Mouse (Mus musculus) lung, embryonic 16.5 days (tissue): Measurements from ENCODE around the gene Nyx. TPM values are rescaled to one million over a fixed set of nuclear protein-coding genes. Genes with fewer than 3 reads are reported as not detected.
"Not testable (repeated sequence)": the region's sequence is repeated elsewhere in the genome, so short reads cannot be mapped to it uniquely, and the experiment has no call there.

Experiments used
- ATAC-seq: fragments of 200-750 bp; cut with Nextera tagmentation; 2 replicates; pipeline ENCODE4 v1.8.0; 2017; ENCODE audit warnings: low read depth, mild to moderate bottlenecking, moderate library complexity
- H3K27ac ChIP-seq: fragments of 300-500 bp; sonication (generic); 2 replicates; pipeline ENCODE4 v1.5.1; 2014; ENCODE audit warnings: mild to moderate bottlenecking, control low read depth, low read length
- H3K27me3 ChIP-seq: fragments of 300-500 bp; sonication (generic); 2 replicates; pipeline ENCODE4 v1.6.1; 2014; ENCODE audit warnings: low read depth, low read length, mixed read lengths; ENCODE audit not compliant: control insufficient read depth, insufficient read depth
- H3K36me3 ChIP-seq: fragments of 300-500 bp; sonication (generic); 2 replicates; pipeline ENCODE4 v1.6.1; 2014; ENCODE audit warnings: low read length; ENCODE audit not compliant: control insufficient read depth, insufficient read depth
- H3K4me1 ChIP-seq: fragments of 300-500 bp; sonication (generic); replicated peaks from 2 replicates; pipeline ENCODE4 v1.6.1; 2014; ENCODE audit warnings: low read length, mixed read lengths; ENCODE audit not compliant: control insufficient read depth, insufficient read depth
- H3K4me2 ChIP-seq: fragments of 300-500 bp; sonication (generic); 2 replicates; pipeline ENCODE4 v1.6.1; 2014; ENCODE audit warnings: low read depth, low read length, control low read depth
- H3K4me3 ChIP-seq: fragments of 300-500 bp; sonication (generic); 2 replicates; pipeline ENCODE4 v1.5.1; 2014; ENCODE audit warnings: mild to moderate bottlenecking, low read length, control low read depth
- H3K9ac ChIP-seq: fragments of 300-500 bp; sonication (generic); 2 replicates; pipeline ENCODE4 v1.6.1; 2014; ENCODE audit warnings: low read length, control low read depth
- H3K9me3 ChIP-seq: fragments of 300-500 bp; sonication (generic); 2 replicates; pipeline ENCODE4 v1.6.1; 2016; ENCODE audit warnings: low read length; ENCODE audit not compliant: control insufficient read depth
- WGBS: fragments of 180-500 bp; shearing (Covaris S2); extraction: QIAGEN DNeasy Blood & Tissue Kit; methylation state at CpG from one replicate; pipeline ENCODE4 v1.1.7; 2014; 5-methylcytosine and 5-hydroxymethylcytosine counted together
- polyA plus RNA-seq: library from polyadenylated mRNA; unstranded; fragments of >200 nt; fragmentation: Nextera tagmentation; extraction: Ambion mirVana; gene quantifications from 2 replicates; pipeline ENCODE4 v1.2.1, GENCODE M21; 2015

Gene Nyx
- 0.09 and 0.10 TPM in 2 replicates for polyA plus RNA-seq

- ATAC-seq = no peak
- H3K9me3 ChIP-seq = no peaks in the 10 kb centered on the region
- H3K36me3 ChIP-seq = no peaks in the 10 kb centered on the region
- peak within 1 kb of the TSS; percentile 7; the same call in 1 of the 2 replicates for H3K27ac ChIP-seq
- H3K4me1 ChIP-seq = 0 out of 2 replicates have a peak, but pooled peaks cover 2% of the 10 kb centered on the region
- H3K27me3 ChIP-seq = peaks cover 2% of the 10 kb centered on the region; the same call in 1 of the 2 replicates
- no peak within 1 kb of the TSS for H3K4me2 ChIP-seq
- WGBS = 81% methylated on average over 3 of the region's 3 CpGs
- H3K4me3 ChIP-seq = no peak within 1 kb of the TSS
- H3K9ac ChIP-seq = no peak within 1 kb of the TSS
Observed at GRCm38 (mm10) chrX:13465810-13466209, at the start of gene Nyx. TSS of gene Nyx (plus strand) at chrX:13466110.

- H3K36me3 ChIP-seq = no peaks in the 10 kb centered on the region
- peaks cover 2% of the 10 kb centered on the region; the same call in 1 of the 2 replicates for H3K27me3 ChIP-seq
- H3K9me3 ChIP-seq = no peaks in the 10 kb centered on the region
- 43% methylated on average over 4 of the region's 4 CpGs for WGBS
- H3K4me2 ChIP-seq = no peak overlapping the region
- H3K9ac ChIP-seq = no peak overlapping the region
- H3K4me3 ChIP-seq = no peak overlapping the region
- no peak for ATAC-seq
- H3K4me1 ChIP-seq = no peaks in the 10 kb centered on the region
- H3K27ac ChIP-seq = no peak overlapping the region
Observed at GRCm38 (mm10) chrX:13422047-13422446, 43.9 kb upstream of the Nyx start.

GRCm38 (mm10) chrX:13431421-13431820, 34.5 kb upstream of the Nyx start:
- Histone ChIP-seq H3K9me3 (no peaks in the 10 kb centered on the region), H3K36me3 (no peaks in the 10 kb centered on the region), H3K4me2 (no peak overlapping the region), H3K4me3 (no peak overlapping the region), H3K27me3 (peaks cover under 1% of the 10 kb centered on the region), H3K27ac (no peak overlapping the region), H3K9ac (no peak overlapping the region), H3K4me1 (no peaks in the 10 kb centered on the region)
- no peak for ATAC-seq
- WGBS = 56% methylated on average over 6 of the region's 6 CpGs

- not testable (repeated sequence) for ATAC-seq, H3K36me3 ChIP-seq, H3K4me2 ChIP-seq, H3K4me3 ChIP-seq, H3K4me1 ChIP-seq, H3K27ac ChIP-seq, H3K9ac ChIP-seq, H3K27me3 ChIP-seq, H3K9me3 ChIP-seq
- WGBS = 94% methylated on average over 2 of the region's 2 CpGs
Observed at GRCm38 (mm10) chrX:13436042-13436441, 29.9 kb upstream of the Nyx start.

GRCm38 (mm10) chrX:13456544-13456943, 9.4 kb upstream of the Nyx start:
- H3K36me3 ChIP-seq, H3K27me3 ChIP-seq, H3K9me3 ChIP-seq, H3K9ac ChIP-seq, H3K4me3 ChIP-seq, H3K27ac ChIP-seq, ATAC-seq, H3K4me1 ChIP-seq, H3K4me2 ChIP-seq: not testable (repeated sequence)
- WGBS = 76% methylated on average over 9 of the region's 9 CpGs

- Histone ChIP-seq H3K4me3 (no peak overlapping the region), H3K4me1 (no peaks in the 10 kb centered on the region), H3K36me3 (no peaks in the 10 kb centered on the region), H3K9ac (no peak overlapping the region), H3K9me3 (no peaks in the 10 kb centered on the region), H3K4me2 (no peak overlapping the region), H3K27me3 (no peaks in the 10 kb centered on the region), H3K27ac (no peak overlapping the region)
- ATAC-seq = no peak
- WGBS = 62% methylated on average over 1 of the region's 1 CpGs
Observed at GRCm38 (mm10) chrX:13458766-13459165, 7.1 kb upstream of the Nyx start.

- no peaks in the 10 kb centered on the region for H3K4me1 ChIP-seq
- peak overlapping the region; percentile 61 for H3K27ac ChIP-seq
- H3K36me3 ChIP-seq = no peaks in the 10 kb centered on the region
- H3K9ac ChIP-seq = peak overlapping the region; percentile 65
- ATAC-seq = peak; percentile 94
- no peaks in the 10 kb centered on the region for H3K9me3 ChIP-seq
- 0 out of 2 replicates have a peak, but pooled peaks cover 2% of the 10 kb centered on the region for H3K27me3 ChIP-seq
- peak overlapping the region; percentile 47 for H3K4me3 ChIP-seq
- peak overlapping the region; percentile 51 for H3K4me2 ChIP-seq
- 20% methylated on average over 42 of the region's 46 CpGs for WGBS
Observed at GRCm38 (mm10) chrX:13461266-13462261, 4.3 kb upstream of the Nyx start.

GRCm38 (mm10) chrX:13462982-13463517, 2.9 kb upstream of the Nyx start:
- Histone ChIP-seq H3K4me2 (no peak overlapping the region), H3K4me3 (no peak overlapping the region), H3K27me3 (0 out of 2 replicates have a peak, but pooled peaks cover 2% of the 10 kb centered on the region), H3K9ac (no peak overlapping the region), H3K4me1 (no peaks in the 10 kb centered on the region), H3K36me3 (no peaks in the 10 kb centered on the region), H3K9me3 (no peaks in the 10 kb centered on the region), H3K27ac (no peak overlapping the region)
- no peak for ATAC-seq
- WGBS = 59% methylated on average over 2 of the region's 2 CpGs

GRCm38 (mm10) chrX:13466681-13467080, 771 bp downstream of the Nyx start:
- Histone ChIP-seq H3K27me3 (peaks cover 5% of the 10 kb centered on the region; the same call in 1 of the 2 replicates), H3K9me3 (no peaks in the 10 kb centered on the region), H3K4me1 (0 out of 2 replicates have a peak, but pooled peaks cover 2% of the 10 kb centered on the region), H3K4me2 (no peak overlapping the region), H3K9ac (no peak overlapping the region), H3K36me3 (no peaks in the 10 kb centered on the region), H3K4me3 (no peak overlapping the region), H3K27ac (peak overlapping the region; percentile 7; the same call in 1 of the 2 replicates)
- ATAC-seq = 0 out of 2 replicates have a peak, but pooled peaks have one; percentile 8
- WGBS = 69% methylated on average over 2 of the region's 2 CpGs
